Mouse (Mus musculus) limb, embryonic 13.5 days (tissue): ENCODE measurements around the gene Stub1. TPM values are rescaled to one million over a fixed set of nuclear protein-coding genes. Genes with fewer than 3 reads are reported as not detected.
A peak's percentile ranks its signal among the peaks of the same experiment; 100 is the strongest.

Experiments used
- ATAC-seq: fragments of 200-750 bp; cut with Nextera tagmentation; 2 replicates; pipeline ENCODE4 v1.8.0; 2017; ENCODE audit warnings: low read depth, moderate number of reproducible peaks, moderate TSS enrichment; ENCODE audit not compliant: low FRiP score
- H3K27ac ChIP-seq: fragments of 300-500 bp; sonication (generic); 2 replicates; pipeline ENCODE4 v1.5.1; 2015; ENCODE audit warnings: inconsistent platforms, mild to moderate bottlenecking, moderate library complexity
- H3K27me3 ChIP-seq: fragments of 300-500 bp; sonication (generic); 2 replicates; pipeline ENCODE4 v1.6.1; 2015; ENCODE audit warnings: mild to moderate bottlenecking, inconsistent platforms
- H3K36me3 ChIP-seq: fragments of 300-500 bp; sonication (generic); 2 replicates; pipeline ENCODE4 v1.6.1; 2015; ENCODE audit warnings: inconsistent platforms, mild to moderate bottlenecking, moderate library complexity
- H3K4me1 ChIP-seq: fragments of 300-500 bp; sonication (generic); 2 replicates; pipeline ENCODE4 v1.6.1; 2015; ENCODE audit warnings: inconsistent platforms
- H3K4me2 ChIP-seq: fragments of 300-500 bp; sonication (generic); replicated peaks from 2 replicates; pipeline ENCODE4 v1.6.1; 2015; ENCODE audit warnings: inconsistent platforms, mild to moderate bottlenecking, moderate library complexity
- H3K4me3 ChIP-seq: fragments of 300-500 bp; sonication (generic); 2 replicates; pipeline ENCODE4 v1.5.1; 2015; ENCODE audit warnings: moderate library complexity, mild to moderate bottlenecking, inconsistent platforms
- H3K9ac ChIP-seq: fragments of 300-500 bp; sonication (generic); 2 replicates; pipeline ENCODE4 v1.6.1; 2015; ENCODE audit warnings: mild to moderate bottlenecking, inconsistent platforms
- H3K9me3 ChIP-seq: fragments of 300-500 bp; sonication (generic); 2 replicates; pipeline ENCODE4 v1.6.1; 2016; ENCODE audit warnings: inconsistent platforms
- WGBS: fragments of 180-500 bp; shearing (Covaris S2); methylation state at CpG from one replicate; pipeline ENCODE4 v1.1.7; 2015; 5-methylcytosine and 5-hydroxymethylcytosine counted together
- polyA plus RNA-seq: library from polyadenylated mRNA; unstranded; fragments of >200 nt; fragmentation: Nextera tagmentation; extraction: Ambion mirVana; gene quantifications from 2 replicates; pipeline ENCODE4 v1.2.1, GENCODE M21; 2015

The Stub1 gene
- polyA plus RNA-seq, 1 experiment from 2014 or later = 366 TPM

DNA sequence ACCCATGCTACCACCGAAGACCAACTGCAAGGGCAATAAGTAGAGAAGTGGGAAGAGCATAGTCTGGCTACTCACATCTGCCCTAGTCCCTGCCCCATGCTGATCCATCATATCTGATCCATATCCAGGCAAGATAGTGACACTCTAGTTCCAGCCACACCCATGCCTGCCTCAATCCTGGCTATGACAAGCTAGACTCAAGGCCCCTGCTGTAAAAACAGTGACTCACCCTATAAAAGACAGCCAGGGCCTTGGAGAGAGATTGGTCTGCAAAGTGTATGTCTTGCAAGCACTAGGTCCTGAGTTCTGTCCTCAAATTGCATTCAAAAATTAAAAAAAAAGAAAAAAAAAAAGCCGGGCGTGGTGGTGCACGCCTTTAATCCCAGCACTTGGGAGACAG, 26.7 kb downstream of the Stub1 start:
- no peaks in the 10 kb centered on the region for H3K9me3 ChIP-seq
- no peak overlapping the region for H3K4me2 ChIP-seq
- peaks cover 12% of the 10 kb centered on the region for H3K4me1 ChIP-seq
- no peak overlapping the region for H3K27ac ChIP-seq
- 76% methylated on average over 4 of the region's 4 CpGs for WGBS
- no peak overlapping the region for H3K9ac ChIP-seq
- no peak for ATAC-seq
- no peak overlapping the region for H3K4me3 ChIP-seq
- peaks cover 69% of the 10 kb centered on the region for H3K27me3 ChIP-seq
- H3K36me3 ChIP-seq = no peaks in the 10 kb centered on the region

- no peaks in the 10 kb centered on the region for H3K9me3 ChIP-seq
- peaks cover 2% of the 10 kb centered on the region; the same call in 1 of the 2 replicates for H3K4me1 ChIP-seq
- no peak for ATAC-seq
- peak overlapping the region; percentile 50; the same call in 1 of the 2 replicates for H3K9ac ChIP-seq
- no peaks in the 10 kb centered on the region for H3K36me3 ChIP-seq
- H3K4me2 ChIP-seq = no peak overlapping the region
- H3K27me3 ChIP-seq = peaks cover 38% of the 10 kb centered on the region
- no peak overlapping the region for H3K27ac ChIP-seq
- H3K4me3 ChIP-seq = no peak overlapping the region
- 11% methylated on average over 10 of the region's 10 CpGs for WGBS
These were observed 30.2 kb downstream of the Stub1 start for GRCm38 (mm10) chr17:25802825-25803517.

DNA sequence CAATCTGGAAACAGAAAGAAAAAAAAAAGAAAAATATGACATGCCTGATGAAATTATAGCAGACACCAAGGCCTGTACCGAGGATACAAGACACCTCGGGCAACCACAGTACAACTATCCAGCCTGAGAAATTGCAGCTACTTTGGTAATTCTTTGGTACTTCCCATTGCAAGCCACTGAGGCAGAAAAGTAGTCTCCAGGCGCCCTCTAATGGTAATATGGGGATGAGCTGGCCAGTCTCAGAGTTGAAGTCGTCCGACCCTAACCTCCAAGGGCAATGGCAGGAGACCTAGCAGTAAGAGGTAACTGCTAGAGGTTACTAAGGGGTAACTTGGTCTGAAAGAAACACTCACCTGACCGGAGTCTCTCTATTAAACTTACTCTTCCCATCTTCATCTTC, 32.2 kb downstream of the Stub1 start:
- H3K4me1 ChIP-seq = peaks cover 14% of the 10 kb centered on the region
- no peak overlapping the region for H3K9ac ChIP-seq
- no peak for ATAC-seq
- no peaks in the 10 kb centered on the region for H3K9me3 ChIP-seq
- no peaks in the 10 kb centered on the region for H3K36me3 ChIP-seq
- 10% methylated on average over 6 of the region's 6 CpGs for WGBS
- no peak overlapping the region for H3K27ac ChIP-seq
- H3K27me3 ChIP-seq = peaks cover 24% of the 10 kb centered on the region
- no peak overlapping the region for H3K4me3 ChIP-seq
- no peak overlapping the region for H3K4me2 ChIP-seq

- H3K27me3 ChIP-seq = peaks cover 5% of the 10 kb centered on the region; the same call in 1 of the 2 replicates
- peak within 1 kb of the TSS; percentile 91 for H3K4me2 ChIP-seq
- peak within 1 kb of the TSS; percentile 17; the same call in 1 of the 2 replicates for H3K27ac ChIP-seq
- no peaks in the 10 kb centered on the region for H3K36me3 ChIP-seq
- under 1% methylated on average over 35 of the region's 35 CpGs for WGBS
- peak; percentile 85 for ATAC-seq
- H3K9ac ChIP-seq = peak within 1 kb of the TSS; percentile 81
- peak within 1 kb of the TSS; percentile 77 for H3K4me3 ChIP-seq
- H3K4me1 ChIP-seq = peaks cover 39% of the 10 kb centered on the region
- H3K9me3 ChIP-seq = no peaks in the 10 kb centered on the region
These were observed 36.2 kb downstream of the Stub1 start, which contains the start of gene Metrn for GRCm38 (mm10) chr17:25796951-25797369. TSS of gene Metrn (minus strand) at chr17:25797136.

DNA sequence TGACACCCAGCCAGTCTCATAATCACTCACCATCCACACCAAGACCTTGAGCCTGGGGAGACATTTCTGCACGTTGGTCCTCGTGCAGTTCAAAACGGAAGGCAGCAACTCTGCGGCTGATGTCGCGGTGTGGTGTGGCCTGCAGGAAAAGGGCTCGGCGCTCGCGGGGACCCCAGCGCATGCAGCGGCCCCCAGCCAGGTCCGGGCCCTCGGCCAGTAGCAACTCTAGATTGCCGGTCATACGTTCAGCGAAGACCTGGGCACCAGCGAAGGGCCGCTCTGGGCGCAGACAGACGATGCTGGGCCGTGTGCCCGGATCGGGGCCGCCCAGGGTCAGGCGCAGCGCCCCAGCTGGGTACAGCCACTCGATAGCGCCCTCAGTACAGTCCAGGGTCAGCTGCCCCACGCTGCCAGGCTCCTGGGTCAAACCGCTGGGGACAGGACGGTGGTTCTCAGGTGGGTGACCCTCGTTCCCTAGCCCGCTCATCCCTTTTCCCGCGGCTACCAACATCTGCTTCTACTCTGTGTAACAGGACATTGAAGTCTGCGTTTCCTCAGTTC, 36.9 kb downstream of the Stub1 start:
- H3K27ac ChIP-seq = peak overlapping the region; percentile 17; the same call in 1 of the 2 replicates
- no peaks in the 10 kb centered on the region for H3K9me3 ChIP-seq
- peaks cover 45% of the 10 kb centered on the region for H3K4me1 ChIP-seq
- WGBS = under 1% methylated on average over 37 of the region's 37 CpGs
- H3K4me2 ChIP-seq = peak overlapping the region; percentile 91
- H3K4me3 ChIP-seq = peak overlapping the region; percentile 77
- ATAC-seq = 0 out of 2 replicates have a peak, but pooled peaks have one; percentile 3
- H3K27me3 ChIP-seq = peaks cover 1% of the 10 kb centered on the region; the same call in 1 of the 2 replicates
- no peaks in the 10 kb centered on the region for H3K36me3 ChIP-seq
- H3K9ac ChIP-seq = peak overlapping the region; percentile 81

DNA sequence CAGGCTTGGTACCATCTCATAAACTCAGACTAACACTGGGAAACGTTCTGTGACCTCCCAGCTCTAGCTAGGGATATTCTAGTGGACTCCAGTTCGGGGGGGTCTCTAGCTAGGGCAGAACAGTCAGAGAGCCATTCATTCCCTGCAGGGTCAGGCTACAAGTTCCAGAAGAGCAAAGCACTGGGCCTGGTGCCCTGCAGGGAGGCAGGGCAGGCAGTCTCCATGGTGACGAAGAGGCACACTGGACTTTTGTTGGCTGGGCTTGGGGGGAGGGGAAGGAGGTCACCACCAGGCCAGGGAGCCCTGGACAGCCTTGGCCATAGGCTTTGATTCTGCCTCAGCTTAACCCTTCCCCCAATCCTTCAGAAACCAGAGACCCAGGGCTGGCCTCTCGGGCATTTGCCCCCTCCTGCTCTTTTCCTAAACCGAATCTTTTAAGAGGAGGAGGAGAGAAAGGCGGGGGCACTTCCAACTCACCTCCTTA, 37.6 kb downstream of the Stub1 start, which contains the start of gene AC134908.4:
AC134908.4 (minus strand) TSS at position 51 of the 484 bp plus-strand sequence.
- Histone ChIP-seq H3K4me3 (peak within 1 kb of the TSS; percentile 77), H3K4me2 (peak within 1 kb of the TSS; percentile 91), H3K27me3 (no peaks in the 10 kb centered on the region), H3K9ac (peak within 1 kb of the TSS; percentile 81), H3K27ac (0 out of 2 replicates have a peak within 1 kb of the TSS, but pooled peaks have one; percentile 17), H3K36me3 (no peaks in the 10 kb centered on the region), H3K9me3 (no peaks in the 10 kb centered on the region), H3K4me1 (peaks cover 51% of the 10 kb centered on the region)
- WGBS = 8% methylated on average over 6 of the region's 6 CpGs
- no peak for ATAC-seq

DNA sequence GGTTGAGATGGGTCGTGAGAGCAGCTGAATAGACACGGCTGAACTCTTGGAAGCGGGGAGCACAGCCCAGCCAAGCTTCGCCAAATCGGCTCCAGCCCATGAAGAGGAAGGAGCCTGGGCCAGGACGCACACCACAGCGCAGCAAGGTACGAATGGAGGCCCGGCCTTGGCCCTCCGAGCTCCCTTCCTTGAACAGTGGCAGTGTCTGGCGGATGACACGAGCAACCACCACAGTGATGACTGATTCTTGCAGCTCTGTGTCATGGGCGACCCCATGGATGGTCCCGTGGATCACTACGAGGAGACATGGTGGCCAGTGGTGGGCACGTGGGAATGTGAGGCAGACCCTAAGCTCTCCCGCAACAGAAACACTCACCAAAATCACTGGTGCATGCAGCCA, 38.2 kb downstream of the Stub1 start:
- H3K9me3 ChIP-seq = no peaks in the 10 kb centered on the region
- peak overlapping the region; percentile 91 for H3K4me2 ChIP-seq
- H3K4me1 ChIP-seq = peaks cover 54% of the 10 kb centered on the region
- ATAC-seq = no peak
- H3K9ac ChIP-seq = peak overlapping the region; percentile 81; the same call in 1 of the 2 replicates
- H3K4me3 ChIP-seq = 0 out of 2 replicates have a peak overlapping the region, but pooled peaks have one; percentile 77
- no peaks in the 10 kb centered on the region; the same call in 1 of the 2 replicates for H3K36me3 ChIP-seq
- no peaks in the 10 kb centered on the region for H3K27me3 ChIP-seq
- H3K27ac ChIP-seq = no peak overlapping the region
- WGBS = 82% methylated on average over 17 of the region's 17 CpGs

GRCm38 (mm10) chr17:25794197-25794596, 39.0 kb downstream of the Stub1 start:
- H3K27me3 ChIP-seq = no peaks in the 10 kb centered on the region
- H3K9ac ChIP-seq = no peak overlapping the region
- H3K9me3 ChIP-seq = no peaks in the 10 kb centered on the region
- no peak overlapping the region for H3K4me3 ChIP-seq
- H3K4me1 ChIP-seq = peaks cover 54% of the 10 kb centered on the region
- no peak overlapping the region for H3K4me2 ChIP-seq
- no peak overlapping the region for H3K27ac ChIP-seq
- peaks cover 8% of the 10 kb centered on the region for H3K36me3 ChIP-seq
- WGBS = 82% methylated on average over 13 of the region's 13 CpGs
- no peak for ATAC-seq

DNA sequence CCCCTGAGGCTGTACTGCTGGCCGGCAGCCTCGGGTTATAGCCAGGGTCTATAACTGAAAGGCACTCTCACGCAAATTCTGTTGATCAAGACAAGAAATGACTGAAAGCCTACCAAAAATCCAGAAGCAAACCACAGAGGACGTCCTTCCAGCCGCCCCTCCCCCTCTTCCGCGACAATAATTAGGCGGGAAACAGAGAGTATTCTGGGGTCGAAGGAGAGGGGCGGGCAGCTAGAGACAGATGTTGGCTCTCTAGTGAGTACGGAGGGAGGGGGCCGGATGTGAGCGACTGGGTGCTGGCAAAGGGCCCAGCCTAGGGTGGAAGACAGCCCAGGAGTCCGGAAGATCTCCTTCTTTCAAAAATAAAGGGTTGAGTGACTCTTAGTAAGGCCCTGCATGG, 40.6 kb downstream of the Stub1 start, which contains the start of gene Fam173a:
Fam173a (minus strand) TSS at position 287 of the 400 bp plus-strand sequence.
- H3K9me3 ChIP-seq = no peaks in the 10 kb centered on the region
- peak within 1 kb of the TSS; percentile 91 for H3K27ac ChIP-seq

GRCm38 (mm10) chr17:25791843-25792527, 41.2 kb downstream of the Stub1 start:
- peak overlapping the region; percentile 81 for H3K9ac ChIP-seq
- H3K27me3 ChIP-seq = no peaks in the 10 kb centered on the region
- H3K4me1 ChIP-seq = peaks cover 48% of the 10 kb centered on the region
- ATAC-seq = peak; percentile 57
- peaks cover 23% of the 10 kb centered on the region for H3K36me3 ChIP-seq
- H3K4me2 ChIP-seq = peak overlapping the region; percentile 92
- peak overlapping the region; percentile 91 for H3K27ac ChIP-seq
- H3K9me3 ChIP-seq = no peaks in the 10 kb centered on the region
- peak overlapping the region; percentile 87 for H3K4me3 ChIP-seq
- WGBS = under 1% methylated on average over 45 of the region's 45 CpGs

More for the DNA sequence above, 40.6 kb downstream of the Stub1 start, which contains the start of gene Fam173a:
- Histone ChIP-seq H3K27me3 (no peaks in the 10 kb centered on the region), H3K36me3 (peaks cover 20% of the 10 kb centered on the region), H3K9ac (peak within 1 kb of the TSS; percentile 81), H3K4me1 (peaks cover 53% of the 10 kb centered on the region), H3K4me2 (peak within 1 kb of the TSS; percentile 92), H3K4me3 (peak within 1 kb of the TSS; percentile 87)
- peak; percentile 51 for ATAC-seq
- 0% methylated on average over 14 of the region's 14 CpGs for WGBS

DNA sequence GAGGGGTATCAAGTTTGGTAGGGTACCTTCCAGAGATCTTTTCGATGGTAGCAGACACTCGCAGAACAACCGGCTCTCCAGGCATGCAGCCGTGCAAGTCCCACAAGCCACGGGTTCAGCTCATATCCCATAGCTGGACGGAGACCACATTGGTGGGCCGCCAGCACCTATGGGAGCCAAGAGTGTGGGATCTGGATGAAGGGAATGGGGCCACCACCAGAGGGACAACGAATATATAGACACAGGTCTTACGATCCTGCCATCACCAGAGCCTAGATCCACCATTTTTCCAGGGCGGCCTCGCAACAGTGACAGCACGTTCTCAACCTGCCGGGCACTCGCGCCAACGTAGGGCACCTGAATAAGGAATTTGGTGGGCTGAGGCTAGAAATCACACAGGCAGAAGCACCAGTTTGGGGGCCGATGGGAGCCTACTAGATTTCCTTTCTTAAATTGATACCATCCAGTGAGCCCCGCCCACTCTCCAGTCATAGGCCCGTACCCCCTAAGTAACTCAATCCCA, 41.8 kb downstream of the Stub1 start:
- peak overlapping the region; percentile 81 for H3K9ac ChIP-seq
- H3K27ac ChIP-seq = peak overlapping the region; percentile 91; the same call in 1 of the 2 replicates
- 27% methylated on average over 19 of the region's 19 CpGs for WGBS
- H3K4me1 ChIP-seq = peaks cover 47% of the 10 kb centered on the region
- ATAC-seq = 0 out of 2 replicates have a peak, but pooled peaks have one; percentile 2
- H3K4me3 ChIP-seq = peak overlapping the region; percentile 87
- no peaks in the 10 kb centered on the region for H3K27me3 ChIP-seq
- H3K9me3 ChIP-seq = no peaks in the 10 kb centered on the region
- peaks cover 23% of the 10 kb centered on the region for H3K36me3 ChIP-seq
- peak overlapping the region; percentile 92 for H3K4me2 ChIP-seq
